Mouse (Mus musculus) ovary, postnatal 14 days (tissue): ENCODE measurements at regions not wholly inside any gene's neighbourhood (a gene's known extent, or its start where the extent isn't known, plus 50 kb on each side); places are given as distances from the start of the nearest gene placed in this dataset.

ENCODE experiments used
- DNase-seq: peaks from one replicate; pipeline ENCODE4 v3.0.0; 2022; ENCODE audit warnings: low spot score

GRCm38 (mm10) chr5:111897568-111897967 lies 163.8 kb downstream of the Gm26897 start:
- DNase-seq = no peak

GRCm38 (mm10) chr5:111898482-111898881 lies 164.8 kb downstream of the Gm26897 start:
- no peak for DNase-seq

- DNase-seq = no peak
Observed at GRCm38 (mm10) chr5:111901197-111901596, 167.5 kb downstream of the Gm26897 start.

- DNase-seq = peak; percentile 74
Observed at GRCm38 (mm10) chr5:111901678-111902077, 168.0 kb downstream of the Gm26897 start.

- no peak for DNase-seq
Observed at GRCm38 (mm10) chr5:111908085-111908484, 174.4 kb downstream of the Gm26897 start.

DNA sequence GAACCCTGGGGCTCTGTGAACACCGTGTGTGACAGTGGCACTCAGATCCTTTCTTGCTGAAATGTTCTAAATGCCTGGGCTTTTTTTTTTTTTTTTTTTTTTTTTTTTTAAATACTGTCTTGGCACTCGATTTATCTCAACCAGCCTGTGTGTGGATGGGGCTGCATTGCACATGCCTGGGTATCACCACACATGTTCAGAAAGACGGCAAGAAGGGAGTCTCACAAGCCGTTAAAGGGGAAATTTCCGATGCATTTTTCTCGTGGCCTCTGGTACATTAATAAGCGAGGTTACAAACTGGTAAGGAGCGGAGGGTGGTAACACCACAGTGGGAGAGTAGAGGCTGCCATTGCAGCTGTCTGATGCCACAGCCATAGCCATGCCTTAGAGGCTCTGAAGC lies 176.8 kb downstream of the Gm26897 start:
- DNase-seq = no peak

- DNase-seq = no peak
Observed at GRCm38 (mm10) chr5:111913354-111913753, 179.6 kb downstream of the Gm26897 start.

GRCm38 (mm10) chr5:111914296-111914695 lies 180.6 kb downstream of the Gm26897 start:
- DNase-seq = no peak

DNA sequence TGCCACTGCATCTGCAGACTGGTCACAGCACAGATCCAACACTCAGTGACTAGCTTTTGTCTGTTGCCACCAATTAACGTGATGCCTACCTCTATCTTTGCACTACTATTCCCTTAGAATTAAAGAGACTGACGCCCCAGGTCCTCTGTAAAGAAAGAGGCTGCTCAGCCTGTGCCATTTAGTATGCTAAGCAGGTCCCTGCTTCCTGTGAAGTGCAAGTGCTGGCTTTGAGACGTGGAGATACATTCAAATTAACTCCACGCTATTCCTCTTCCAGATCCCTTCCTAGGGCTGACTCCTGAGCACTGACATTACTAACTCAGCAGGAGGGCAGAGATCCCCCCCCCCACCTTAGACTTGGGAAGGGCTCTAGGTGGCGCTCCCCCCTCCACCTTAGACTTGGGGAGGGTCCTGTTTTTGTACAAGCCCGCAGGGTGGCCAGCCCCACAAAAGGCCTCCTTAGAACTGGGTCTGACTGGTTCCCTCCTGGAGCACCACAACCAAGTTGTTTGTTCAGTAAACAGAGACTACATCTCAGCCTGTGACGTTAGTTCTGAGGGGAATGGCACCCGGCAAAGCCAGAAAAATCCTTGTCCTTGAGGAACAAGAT lies 184.0 kb downstream of the Gm26897 start:
- no peak for DNase-seq

DNA sequence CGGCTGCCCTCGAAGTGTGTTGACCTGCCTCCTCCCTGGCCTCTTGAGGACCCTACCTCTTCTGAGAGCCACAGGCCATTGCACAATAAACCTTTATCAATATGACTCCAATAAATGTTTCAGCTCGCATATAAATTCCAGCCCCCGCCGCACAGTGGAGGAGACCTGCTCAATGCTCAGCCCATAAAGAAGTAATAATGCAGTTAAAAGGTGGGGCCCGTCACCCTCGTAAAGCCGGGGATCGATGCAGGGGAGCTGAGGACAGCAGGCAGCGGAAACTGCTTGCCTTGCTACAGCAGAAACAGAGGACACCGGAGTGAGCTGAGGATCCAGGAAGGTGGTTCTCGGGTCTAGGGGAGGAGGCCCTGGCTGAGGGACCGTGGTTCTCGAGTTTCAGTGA lies 185.2 kb downstream of the Gm26897 start:
- no peak for DNase-seq

DNA sequence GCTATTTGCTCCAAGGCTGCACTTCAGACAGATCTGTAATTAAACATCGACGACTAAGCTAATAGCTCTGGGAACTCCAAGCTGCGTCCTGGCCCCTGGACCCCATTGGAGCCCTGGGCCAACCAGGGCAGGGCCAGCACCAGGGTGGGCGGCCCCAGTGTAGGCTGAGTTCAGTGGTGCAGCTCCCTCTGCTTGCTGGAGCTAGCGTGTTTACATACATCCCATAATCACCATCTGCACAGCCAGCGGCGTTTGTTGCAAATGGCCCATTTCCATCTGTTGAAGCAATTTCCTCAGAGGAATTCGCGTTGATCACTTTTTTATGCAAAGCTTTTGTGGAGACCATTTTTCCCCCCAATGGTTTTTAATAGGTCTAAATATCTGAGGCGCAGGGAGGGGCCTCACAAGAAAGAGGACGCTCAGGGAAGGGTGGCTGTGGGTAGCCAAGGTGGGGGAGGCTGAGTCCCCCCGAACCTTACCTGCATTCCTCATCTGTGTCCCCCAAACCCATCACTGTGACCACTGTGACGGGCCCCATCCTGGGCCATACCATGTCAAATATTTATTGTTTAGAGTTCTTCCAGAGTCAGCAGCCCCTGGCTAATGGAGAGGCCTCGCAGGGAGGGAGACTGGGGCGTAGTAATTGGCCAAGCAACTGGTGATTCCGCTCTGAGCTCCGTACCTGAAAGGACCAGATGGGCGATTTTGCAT lies 189.4 kb downstream of the Gm26897 start:
- DNase-seq = no peak

- DNase-seq = no peak
Observed at GRCm38 (mm10) chr5:111925757-111926156, 192.0 kb downstream of the Gm26897 start.

GRCm38 (mm10) chr5:111929180-111929990 lies 195.7 kb downstream of the Gm26897 start:
- no peak for DNase-seq

- no peak for DNase-seq
Observed at GRCm38 (mm10) chr5:111929991-111930339, 196.2 kb downstream of the Gm26897 start.

- no peak for DNase-seq
Observed at GRCm38 (mm10) chr5:111931733-111932132, 198.0 kb downstream of the Gm26897 start.

GRCm38 (mm10) chr5:111935381-111936134 lies 201.8 kb downstream of the Gm26897 start:
- DNase-seq = no peak

DNA sequence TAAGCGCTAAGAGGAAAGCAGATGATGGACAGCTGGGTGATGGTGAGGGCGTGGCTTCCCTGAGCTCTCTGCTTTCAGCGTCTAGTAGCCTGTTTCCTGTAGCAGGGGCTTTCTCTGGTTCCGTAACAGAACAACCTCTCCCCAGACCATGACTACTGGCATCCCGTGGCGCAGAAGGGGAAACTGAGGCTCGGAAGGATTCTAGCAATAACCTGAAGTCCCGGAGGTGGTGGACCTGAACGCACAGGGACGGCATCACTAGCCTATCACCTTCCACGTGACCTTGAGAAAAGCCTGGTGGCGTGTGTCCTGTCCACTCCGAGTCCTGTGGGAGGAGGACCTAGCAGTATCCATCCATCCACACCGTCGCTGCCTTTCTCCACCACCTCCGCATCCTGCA lies 208.1 kb downstream of the Gm26897 start:
- DNase-seq = no peak

GRCm38 (mm10) chr5:111942792-111943191 lies 209.1 kb downstream of the Gm26897 start:
- DNase-seq = no peak

DNA sequence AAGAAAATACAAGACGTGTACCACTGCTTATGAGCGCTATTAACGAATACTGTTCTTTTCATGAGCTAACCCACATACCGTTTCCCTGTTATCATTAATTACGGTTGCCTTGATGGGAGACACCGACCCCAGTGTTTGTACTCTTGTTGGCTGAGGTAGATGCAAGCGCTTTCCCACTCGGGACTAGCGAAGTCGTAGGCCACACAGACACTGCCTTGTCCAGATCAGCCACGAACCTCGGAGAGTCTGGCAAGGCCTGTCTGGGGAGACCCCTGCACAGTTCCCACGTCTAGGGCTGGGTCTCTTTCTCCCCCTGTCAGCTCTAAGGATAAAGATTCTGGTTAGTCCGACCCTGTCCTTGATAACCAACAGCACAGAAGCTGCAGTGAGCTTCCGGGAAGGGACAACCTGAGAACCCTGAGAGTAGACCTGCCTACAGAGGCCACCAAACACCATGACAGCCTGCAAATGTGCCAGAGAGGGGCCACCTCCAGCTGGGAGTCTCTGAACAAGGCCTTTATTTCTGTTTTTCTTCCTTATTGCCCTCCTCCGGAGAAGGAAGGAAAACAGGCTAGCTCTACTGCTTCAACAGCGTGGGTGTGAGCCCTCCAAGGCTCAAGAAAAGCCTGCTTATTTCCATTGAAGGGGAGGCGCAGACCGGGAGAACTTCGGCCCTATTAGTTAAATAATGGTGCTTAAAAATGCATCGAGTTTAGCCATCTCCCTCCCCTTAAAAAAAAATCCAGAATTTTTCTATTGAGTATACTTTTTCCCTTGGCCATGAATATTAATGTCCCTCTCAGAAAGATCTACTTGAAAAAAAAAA lies 209.8 kb downstream of the Gm26897 start:
- no peak for DNase-seq

DNA sequence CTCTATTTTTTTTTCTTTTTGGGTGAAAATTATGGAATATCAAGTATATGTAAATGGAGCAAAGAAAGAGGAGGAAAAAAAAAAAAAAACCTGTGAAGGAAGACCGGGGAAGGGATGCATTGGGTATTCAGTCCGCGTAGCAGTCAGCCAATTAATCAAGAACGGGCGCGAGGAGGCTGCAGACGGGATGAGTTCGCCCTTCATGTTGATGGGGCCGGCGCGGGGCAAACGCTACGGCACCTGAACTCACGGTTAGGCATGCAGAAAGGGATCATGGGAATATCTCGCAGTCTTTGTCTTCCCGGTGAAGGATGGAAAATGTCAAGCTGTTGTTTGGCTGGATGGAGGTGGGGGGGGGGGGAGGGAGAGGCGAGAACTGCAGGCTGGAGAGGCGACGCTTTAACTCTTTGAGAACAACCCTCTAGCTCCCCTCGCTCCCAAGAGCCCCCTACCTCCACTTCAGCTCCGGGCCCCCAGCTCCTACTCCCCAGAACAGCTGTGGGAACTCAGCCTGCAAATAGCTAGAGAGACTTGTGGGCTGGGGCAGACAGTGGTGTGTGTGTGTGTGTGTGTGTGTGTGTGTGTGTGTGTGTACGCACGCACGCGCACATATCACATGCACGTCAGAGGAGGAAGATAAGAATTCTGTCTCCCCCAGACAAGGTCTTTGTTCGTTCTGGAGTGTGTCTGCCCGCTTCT lies 210.7 kb downstream of the Gm26897 start:
- DNase-seq = no peak

- DNase-seq = no peak
Observed at GRCm38 (mm10) chr5:111944972-111945285, 211.2 kb downstream of the Gm26897 start.
